Mouse (Mus musculus) bone marrow macrophage, adult 2 months (primary cell): ENCODE data around the gene Rhoj.

ENCODE experiments used
- CTCF ChIP-seq: IDR thresholded peaks from 2 replicates; pipeline ENCODE4 v1.5.1; 2012; ENCODE audit warnings: low read depth, mild to moderate bottlenecking, low read length, moderate library complexity
- POLR2A ChIP-seq: IDR thresholded peaks from 2 replicates; pipeline ENCODE4 v1.6.1; 2012; ENCODE audit warnings: mild to moderate bottlenecking, low read depth, low read length, borderline replicate concordance

GRCm38 (mm10) chr12:75388521-75388920, 80.4 kb downstream of the Rhoj start:
- TF ChIP-seq CTCF, result no peak
- no peak for TF ChIP-seq POLR2A
